Mouse (Mus musculus) neutrophil, adult 5-6 weeks (primary cell): ENCODE data around the gene Mdh2. TPM values are rescaled to one million over a fixed set of nuclear protein-coding genes. Genes with fewer than 3 reads are reported as not detected.
A peak's percentile ranks its signal among the peaks of the same experiment; 100 is the strongest.

Experiments
- ATAC-seq: fragments of 151-379, 151-347 bp; 2 replicates; pipeline ENCODE4 v1.8.0; 2017; ENCODE audit warnings: mild to moderate bottlenecking, moderate TSS enrichment; ENCODE audit not compliant: insufficient number of reproducible peaks, poor library complexity, low FRiP score, severe bottlenecking; ENCODE audit errors: extremely low read depth
- total RNA-seq: library from RNA; stranded (forward); fragments of 200-1000 nt; gene quantifications from 2 replicates; pipeline ENCODE4 v1.2.3, GENCODE M21; 2017

The Mdh2 gene
- total RNA-seq, 1 experiment from 2014 or later, result 141 TPM

- peak; percentile 71 for ATAC-seq
Measured at GRCm38 (mm10) chr5:135763526-135763925, 14.8 kb upstream of the Mdh2 start.

GRCm38 (mm10) chr5:135764971-135765370 is 13.3 kb upstream of the Mdh2 start:
- no peak for ATAC-seq

GRCm38 (mm10) chr5:135772519-135772918 is 5.8 kb upstream of the Mdh2 start:
- no peak for ATAC-seq

GRCm38 (mm10) chr5:135776546-135776945 is 1.7 kb upstream of the Mdh2 start:
- no peak for ATAC-seq

- ATAC-seq, result no peak
Measured at GRCm38 (mm10) chr5:135777796-135778470, 347 bp upstream of the Mdh2 start, which contains the start of gene Styxl1. Styxl1 (minus strand) TSS chr5:135778385.

- no peak for ATAC-seq
Measured at GRCm38 (mm10) chr5:135780331-135780730, 2.1 kb downstream of the Mdh2 start.

- no peak for ATAC-seq
Measured at GRCm38 (mm10) chr5:135782901-135783300, 4.6 kb downstream of the Mdh2 start.

GRCm38 (mm10) chr5:135793996-135794858 is 15.9 kb downstream of the Mdh2 start:
- ATAC-seq, result peak; percentile 87

GRCm38 (mm10) chr5:135794859-135795181 is 16.5 kb downstream of the Mdh2 start:
- ATAC-seq, result no peak

- no peak for ATAC-seq
Measured at GRCm38 (mm10) chr5:135799746-135800145, 21.5 kb downstream of the Mdh2 start.

GRCm38 (mm10) chr5:135800927-135801326 is 22.6 kb downstream of the Mdh2 start:
- ATAC-seq, result no peak

- ATAC-seq, result no peak
Measured at GRCm38 (mm10) chr5:135802641-135803040, 24.4 kb downstream of the Mdh2 start.

GRCm38 (mm10) chr5:135803135-135803534 is 24.9 kb downstream of the Mdh2 start:
- ATAC-seq, result no peak

- no peak for ATAC-seq
Measured at GRCm38 (mm10) chr5:135803676-135804075, 25.4 kb downstream of the Mdh2 start.

- no peak for ATAC-seq
Measured at GRCm38 (mm10) chr5:135804735-135805134, 26.5 kb downstream of the Mdh2 start.

- ATAC-seq, result peak; percentile 95
Measured at GRCm38 (mm10) chr5:135806555-135807262, 28.4 kb downstream of the Mdh2 start, which contains the start of gene Srrm3. Srrm3 (plus strand) TSS chr5:135806890.

- no peak for ATAC-seq
Measured at GRCm38 (mm10) chr5:135807263-135807637, 29.0 kb downstream of the Mdh2 start.

GRCm38 (mm10) chr5:135812991-135813390 is 34.7 kb downstream of the Mdh2 start:
- no peak for ATAC-seq

- no peak for ATAC-seq
Measured at GRCm38 (mm10) chr5:135818491-135818890, 40.2 kb downstream of the Mdh2 start.
